Mouse (Mus musculus) myocyte (in vitro differentiated cells): Measurements from ENCODE around the gene 1700023F06Rik.

Experiments
- CEBPB ChIP-seq: IDR thresholded peaks from 2 replicates; pipeline ENCODE4 v1.6.1; 2011; ENCODE audit warnings: mild to moderate bottlenecking, moderate library complexity; ENCODE audit not compliant: poor library complexity, insufficient read depth, severe bottlenecking
- E2F4 ChIP-seq: IDR thresholded peaks from one replicate; pipeline ENCODE4 v1.6.1; 2011; ENCODE audit warnings: mild to moderate bottlenecking, control low read depth, moderate library complexity; ENCODE audit not compliant: insufficient read depth
- MAX ChIP-seq: IDR thresholded peaks from one replicate; pipeline ENCODE4 v1.6.1; 2011; ENCODE audit warnings: low read depth, mild to moderate bottlenecking, control low read depth
- MYOD1 ChIP-seq, 3 experiments: IDR thresholded peaks; one replicate each; pipeline ENCODE4 v1.6.1; 2011; ENCODE audit warnings: control low read depth in 2 of 3, low read depth in 2 of 3, mild to moderate bottlenecking in 2 of 3, moderate library complexity in 1 of 3; ENCODE audit not compliant: insufficient read length in 2 of 3, control insufficient read depth in 1 of 3
- MYOG ChIP-seq, 3 experiments: IDR thresholded peaks; one replicate each; pipeline ENCODE4 v1.6.1; 2011; ENCODE audit warnings: control low read depth in 2 of 3, low read depth in 2 of 3, mild to moderate bottlenecking in 2 of 3; ENCODE audit not compliant: insufficient read length in 2 of 3, control insufficient read depth in 1 of 3, insufficient read depth in 1 of 3
- POLR2A ChIP-seq: IDR thresholded peaks from one replicate; pipeline ENCODE4 v1.6.1; 2011; ENCODE audit warnings: low read depth, mild to moderate bottlenecking, control low read depth, moderate library complexity; ENCODE audit not compliant: insufficient read length
- POLR2AphosphoS2 ChIP-seq: IDR thresholded peaks from one replicate; pipeline ENCODE4 v1.6.1; 2011; ENCODE audit warnings: low read depth, control low read depth; ENCODE audit not compliant: insufficient read length
- SRF ChIP-seq: IDR thresholded peaks from one replicate; pipeline ENCODE4 v1.6.1; 2011; ENCODE audit warnings: low read depth; ENCODE audit not compliant: control insufficient read depth, insufficient read length
- TCF12 ChIP-seq: IDR thresholded peaks from one replicate; pipeline ENCODE4 v1.6.1; 2011; ENCODE audit warnings: mild to moderate bottlenecking, control low read depth; ENCODE audit not compliant: poor library complexity, insufficient read depth, severe bottlenecking
- TCF3 ChIP-seq: IDR thresholded peaks from one replicate; pipeline ENCODE4 v1.6.1; 2011; ENCODE audit warnings: low read depth, control low read depth; ENCODE audit not compliant: insufficient read length
- USF1 ChIP-seq: IDR thresholded peaks from one replicate; pipeline ENCODE4 v1.6.1; 2011; ENCODE audit warnings: low read depth, mild to moderate bottlenecking, control low read depth, moderate library complexity

- TF ChIP-seq POLR2A (no peak), POLR2AphosphoS2 (no peak), USF1 (no peak), E2F4 (no peak), MYOG (IDR thresholded peaks at IDR 0.05; ENCODE audit: control insufficient read depth in 1 of 3, insufficient read depth in 1 of 3, insufficient read length in 2 of 3, low read depth in 2 of 3) (peak in 1 of 3 experiments; percentile 7), MAX (no peak), CEBPB (no peak), TCF12 (no peak), SRF (no peak), MYOD1 (IDR thresholded peaks at IDR 0.05; ENCODE audit: control insufficient read depth in 1 of 3, insufficient read length in 2 of 3, low read depth in 2 of 3) (peak in 1 of 3 experiments; percentile 4), TCF3 (no peak)
These were observed 24.6 kb upstream of the 1700023F06Rik start for GRCm38 (mm10) chr11:103232966-103233365.
